Mouse (Mus musculus) CH12.LX (cell line): Measurements from ENCODE around the gene Cirbp. TPM values are rescaled to one million over a fixed set of nuclear protein-coding genes. Genes with fewer than 3 reads are reported as not detected.

ENCODE experiments used
- DNase-seq: peaks from one replicate; pipeline ENCODE4 v3.0.0-alpha.2; 2013; ENCODE audit errors: extremely low read depth
- H3K27ac ChIP-seq: 2 replicates; pipeline ENCODE4 v1.5.1; 2012; ENCODE audit warnings: low read depth, mild to moderate bottlenecking, control low read depth, moderate library complexity; ENCODE audit not compliant: insufficient read depth
- H3K27me3 ChIP-seq: replicated peaks from 2 replicates; pipeline ENCODE3; 2012; ENCODE audit warnings: inconsistent platforms
- H3K36me3 ChIP-seq, 2 experiments: replicated peaks in 1 of 2; 2 replicates each; pipeline versions ENCODE3 to v1.6.1; 2012; ENCODE audit warnings: inconsistent platforms in 1 of 2, low read length in 1 of 2, mild to moderate bottlenecking in 1 of 2, mixed read lengths in 1 of 2, moderate library complexity in 1 of 2; ENCODE audit not compliant: control insufficient read depth in 1 of 2, insufficient read depth in 1 of 2
- H3K4me1 ChIP-seq, 2 experiments: 2 replicates each; pipeline ENCODE4 v1.6.1; 2012; ENCODE audit warnings: inconsistent platforms in 1 of 2, moderate library complexity in 1 of 2; ENCODE audit not compliant: insufficient read depth in 2 of 2, control insufficient read depth in 1 of 2
- H3K4me2 ChIP-seq: 2 replicates; pipeline ENCODE4 v1.6.1; 2012; ENCODE audit warnings: low read depth, mild to moderate bottlenecking, control low read depth; ENCODE audit not compliant: poor library complexity, insufficient read depth, severe bottlenecking
- H3K4me3 ChIP-seq, 3 experiments: fragments of 150-350 bp in 1 of 3; sonication (generic) in 1 of 3; replicated peaks in 1 of 3; 2 replicates each; pipeline versions ENCODE3 to v1.5.1; 2011 to 2012; ENCODE audit warnings: low read depth in 2 of 3, low read length in 2 of 3, mild to moderate bottlenecking in 2 of 3, moderate library complexity in 2 of 3, control low read depth in 1 of 3, improper control_type of control experiment in 1 of 3, inconsistent platforms in 1 of 3, mixed read lengths in 1 of 3; ENCODE audit not compliant: poor library complexity in 1 of 3
- H3K79me2 ChIP-seq: replicated peaks from 2 replicates; pipeline ENCODE4 v1.6.1; 2012; ENCODE audit warnings: mild to moderate bottlenecking, moderate library complexity; ENCODE audit not compliant: control insufficient read depth, poor library complexity, insufficient read depth, severe bottlenecking; ENCODE audit errors: extremely low read depth
- H3K9ac ChIP-seq: 2 replicates; pipeline ENCODE4 v1.6.1; 2012; ENCODE audit warnings: low read depth, mild to moderate bottlenecking, control low read depth, moderate library complexity; ENCODE audit not compliant: insufficient read depth
- H3K9me3 ChIP-seq: replicated peaks from 2 replicates; pipeline ENCODE3; 2012; ENCODE audit warnings: low read length, inconsistent platforms, mixed read lengths
- CHD1 ChIP-seq: IDR thresholded peaks from 2 replicates; pipeline ENCODE4 v1.6.1; 2012; ENCODE audit warnings: low read depth, low read length, improper control_type of control experiment, inconsistent platforms
- CHD2 ChIP-seq: IDR thresholded peaks from 2 replicates; pipeline ENCODE4 v1.6.1; 2011; ENCODE audit warnings: low read length, improper control_type of control experiment
- E2F4 ChIP-seq: IDR thresholded peaks from 2 replicates; pipeline ENCODE4 v1.6.1; 2011; ENCODE audit warnings: low read depth, low read length, improper control_type of control experiment; ENCODE audit not compliant: insufficient replicate concordance
- ELF1 ChIP-seq: IDR thresholded peaks from 2 replicates; pipeline ENCODE4 v1.6.1; 2014; ENCODE audit warnings: low read depth, mild to moderate bottlenecking, inconsistent platforms, low read length, improper control_type of control experiment
- ETS1 ChIP-seq: conservative IDR thresholded peaks from 2 replicates; pipeline ENCODE4 v1.6.1; 2012; ENCODE audit warnings: low read depth, mild to moderate bottlenecking, inconsistent platforms, low read length, improper control_type of control experiment, moderate library complexity
- GABPA ChIP-seq: IDR thresholded peaks from 2 replicates; pipeline ENCODE4 v1.6.1; 2012; ENCODE audit warnings: low read depth, low read length, improper control_type of control experiment, inconsistent platforms; ENCODE audit not compliant: insufficient replicate concordance
- HCFC1 ChIP-seq: IDR thresholded peaks from 2 replicates; pipeline ENCODE4 v1.6.1; 2012; ENCODE audit warnings: low read depth, mild to moderate bottlenecking, inconsistent platforms, low read length, improper control_type of control experiment
- IRF4 ChIP-seq: IDR thresholded peaks from 2 replicates; pipeline ENCODE4 v1.6.1; 2014; ENCODE audit warnings: low read depth, mild to moderate bottlenecking, inconsistent platforms, low read length, improper control_type of control experiment
- KAT2A ChIP-seq: IDR thresholded peaks from 2 replicates; pipeline ENCODE4 v1.6.1; 2012; ENCODE audit warnings: low read length, improper control_type of control experiment, inconsistent platforms; ENCODE audit not compliant: insufficient replicate concordance
- MAFK ChIP-seq: IDR thresholded peaks from 2 replicates; pipeline ENCODE4 v1.6.1; 2011; ENCODE audit warnings: low read length, improper control_type of control experiment; ENCODE audit not compliant: insufficient replicate concordance
- MAX ChIP-seq: IDR thresholded peaks from 2 replicates; pipeline ENCODE4 v1.6.1; 2011; ENCODE audit warnings: low read length, improper control_type of control experiment
- MAZ ChIP-seq: IDR thresholded peaks from 2 replicates; pipeline ENCODE4 v1.6.1; 2012; ENCODE audit warnings: low read depth, mild to moderate bottlenecking, inconsistent platforms, low read length, improper control_type of control experiment, moderate library complexity
- MEF2A ChIP-seq: IDR thresholded peaks from 2 replicates; pipeline ENCODE4 v1.6.1; 2014; ENCODE audit warnings: low read depth, mild to moderate bottlenecking, inconsistent platforms, low read length, improper control_type of control experiment, borderline replicate concordance
- MXI1 ChIP-seq: IDR thresholded peaks from 2 replicates; pipeline ENCODE4 v1.6.1; 2011; ENCODE audit warnings: mild to moderate bottlenecking, low read depth, low read length, improper control_type of control experiment
- MYC ChIP-seq: IDR thresholded peaks from 2 replicates; pipeline ENCODE4 v1.6.1; 2011; ENCODE audit warnings: low read depth, mild to moderate bottlenecking, improper control_type of control experiment, low read length
- NELFE ChIP-seq: IDR thresholded peaks from 2 replicates; pipeline ENCODE4 v1.6.1; 2011; ENCODE audit warnings: low read depth, low read length, improper control_type of control experiment
- NRF1 ChIP-seq: IDR thresholded peaks from 2 replicates; pipeline ENCODE4 v1.6.1; 2014; ENCODE audit warnings: low read depth, mild to moderate bottlenecking, inconsistent platforms, low read length, improper control_type of control experiment, moderate library complexity
- POLR2A ChIP-seq: IDR thresholded peaks from 2 replicates; pipeline ENCODE4 v1.6.1; 2011; ENCODE audit warnings: low read depth, mild to moderate bottlenecking, improper control_type of control experiment, low read length
- POLR2AphosphoS2 ChIP-seq: IDR thresholded peaks from 2 replicates; pipeline ENCODE4 v1.6.1; 2011; ENCODE audit warnings: low read depth, low read length, improper control_type of control experiment
- RAD21 ChIP-seq: IDR thresholded peaks from 2 replicates; pipeline ENCODE4 v1.6.1; 2011; ENCODE audit warnings: low read depth, mild to moderate bottlenecking, low read length, improper control_type of control experiment, moderate library complexity
- RCOR1 ChIP-seq: conservative IDR thresholded peaks from 2 replicates; pipeline ENCODE4 v1.6.1; 2012; ENCODE audit warnings: low read depth, mild to moderate bottlenecking, inconsistent platforms, low read length, improper control_type of control experiment
- SIN3A ChIP-seq: IDR thresholded peaks from 2 replicates; pipeline ENCODE4 v1.6.1; 2012; ENCODE audit warnings: low read length, improper control_type of control experiment, inconsistent platforms
- TCF12 ChIP-seq: IDR thresholded peaks from 2 replicates; pipeline ENCODE4 v1.6.1; 2014; ENCODE audit warnings: low read depth, mild to moderate bottlenecking, inconsistent platforms, low read length, improper control_type of control experiment
- UBTF ChIP-seq: IDR thresholded peaks from 2 replicates; pipeline ENCODE4 v1.6.1; 2012; ENCODE audit warnings: low read depth, mild to moderate bottlenecking, inconsistent platforms, low read length, improper control_type of control experiment, moderate library complexity
- ZC3H11A ChIP-seq: IDR thresholded peaks from 2 replicates; pipeline ENCODE4 v1.6.1; 2012; ENCODE audit warnings: low read depth, mild to moderate bottlenecking, inconsistent platforms, low read length, improper control_type of control experiment
- ZMIZ1 ChIP-seq: IDR thresholded peaks from 2 replicates; pipeline ENCODE4 v1.6.1; 2012; ENCODE audit warnings: low read depth, mild to moderate bottlenecking, inconsistent platforms, low read length, improper control_type of control experiment
- dilution Hi-C: fragments of 300-500 bp; cut with MboI; formaldehyde crosslinking; loops from 2 replicates; pipeline ENCODE4 v1.14.3; 2020; ENCODE audit warnings: low sequenced_read_pairs; ENCODE audit not compliant: extremely low pct_unique_long_range_greater_than_20kb, extremely low pct_ligation_motif_present
- in situ Hi-C: fragments of 300-500 bp; cut with MboI; formaldehyde crosslinking; loops from 3 replicates; pipeline ENCODE4 v1.14.3; 2019; ENCODE audit warnings: low sequenced_read_pairs, low pct_ligation_motif_present, low pct_unique_long_range_greater_than_20kb, mixed read lengths
- polyA plus RNA-seq: library from polyadenylated mRNA; unstranded; fragments of >175 nt; gene quantifications from 2 replicates; pipeline ENCODE4 v1.2.1, GENCODE M21; 2012; ENCODE audit warnings: low read depth; ENCODE audit not compliant: insufficient read length
- total RNA-seq, 2 experiments: library from RNA; depleted of rRNA; stranded (reverse); fragments of 300-350 nt in 1 of 2; fragments of >200 nt in 1 of 2; gene quantifications; 2 replicates each; pipeline ENCODE4 v1.2.3; 2012 to 2014

The Cirbp gene
- total and polyA plus RNA-seq, 3 experiments, result 27.0 to 40.2 (median 34.4) TPM

GRCm38 (mm10) chr10:80141786-80142529, 23.8 kb upstream of the Cirbp start:
- in situ Hi-C loops (loop anchor here (5.0 kb wide), 1 partner anchor 155 kb away; the partner anchor contains the start of gene Cnn2), dilution Hi-C loops (no loop called here)
- H3K36me3 ChIP-seq, result peaks cover 31 to 37% of the 10 kb centered on the region in 2 experiments
- H3K79me2 ChIP-seq, result peaks cover 18% of the 10 kb centered on the region
- peak overlapping the region; percentile 79 for H3K27ac ChIP-seq
- H3K9ac ChIP-seq, result peak overlapping the region; percentile 82
- H3K4me2 ChIP-seq, result peak overlapping the region; percentile 72
- peak; percentile 98 for DNase-seq
- H3K4me3 ChIP-seq, result peak overlapping the region; percentile 80 to 90 (median 84)
- no peaks in the 10 kb centered on the region for H3K9me3 ChIP-seq
- peaks cover 28 to 67% of the 10 kb centered on the region in 2 experiments for H3K4me1 ChIP-seq
- peaks cover 25% of the 10 kb centered on the region for H3K27me3 ChIP-seq
- peak; percentile 88 for TF ChIP-seq SIN3A
- TF ChIP-seq GABPA, result peak; percentile 14; the same call in 1 of the 2 replicates
- 0 out of 2 replicates have a peak, but pooled peaks have one; percentile 66 for TF ChIP-seq MAZ
- peak; percentile 46; the same call in 1 of the 2 replicates for TF ChIP-seq MEF2A
- peak; percentile 36; the same call in 1 of the 2 replicates for TF ChIP-seq IRF4
- TF ChIP-seq UBTF, result no peak
- TF ChIP-seq MYC, result peak; percentile 89
- peak; percentile 91; the same call in 1 of the 2 replicates for TF ChIP-seq MAX
- no peak; the same call in 1 of the 2 replicates for TF ChIP-seq RCOR1
- TF ChIP-seq NELFE, result peak; percentile 83
- no peak for TF ChIP-seq MAFK
- TF ChIP-seq MXI1, result peak; percentile 15; the same call in 1 of the 2 replicates
- peak; percentile 49 for TF ChIP-seq TCF12
- TF ChIP-seq CHD2, result peak; percentile 8
- TF ChIP-seq CHD1, result no peak
- no peak for TF ChIP-seq E2F4
- TF ChIP-seq ZMIZ1, result peak; percentile 64; the same call in 1 of the 2 replicates
- 0 out of 2 replicates have a peak, but pooled peaks have one; percentile 12 for TF ChIP-seq ETS1
- no peak for TF ChIP-seq RAD21
- TF ChIP-seq NRF1, result peak; percentile 90
- TF ChIP-seq KAT2A, result peak; percentile 87; the same call in 1 of the 2 replicates
- TF ChIP-seq POLR2AphosphoS2, result peak; percentile 56; the same call in 1 of the 2 replicates
- TF ChIP-seq ELF1, result 0 out of 2 replicates have a peak, but pooled peaks have one; percentile 60
- TF ChIP-seq POLR2A, result peak; percentile 85
- TF ChIP-seq HCFC1, result peak; percentile 95
- no peak for TF ChIP-seq ZC3H11A
